In the genomic region with DNA sequence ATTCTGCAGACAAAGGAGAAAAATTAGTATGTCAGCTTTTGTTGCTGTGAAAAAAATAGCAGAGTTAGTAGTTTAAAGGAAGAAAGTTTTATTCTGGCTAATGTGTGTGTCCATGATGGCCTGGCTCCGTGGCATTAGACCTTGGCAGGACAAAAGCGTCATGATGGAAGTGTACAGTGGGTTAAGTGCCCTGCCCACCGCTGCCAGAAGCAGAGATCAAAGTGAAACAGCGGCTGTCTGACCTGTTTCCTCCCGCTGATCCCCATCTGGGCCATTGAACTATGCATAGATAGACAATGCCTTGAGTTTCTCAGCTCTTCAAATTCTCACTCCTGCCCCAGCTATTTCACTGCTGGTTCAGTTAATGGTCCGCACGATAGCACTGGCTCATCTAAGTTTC, we compare ENCODE assay signal across 16 mouse cellular contexts. TPM values are rescaled to one million over a fixed set of nuclear protein-coding genes. Genes with fewer than 3 reads are reported as not detected.
DNase-seq lines count a peak whose midpoint lies in the region; ATAC-seq and TF ChIP-seq lines count a peak whose summit lies in the region.
"Had no signal": no experiment of that assay in that cellular context is flagged by ENCODE, and none has a peak within 500 bp of the region (broad histone marks: within the 10 kb centered on the region; RNA-seq: fewer than 3 reads in every experiment).

No protein-coding gene starts in this region.

- no peaks in the 10 kb centered on the region for H3K9me3 ChIP-seq in kidney, embryonic 14.5 days (ENCODE audit: control insufficient read depth, low read length)
- no peaks in the 10 kb centered on the region for H3K9me3 ChIP-seq in heart, postnatal 0 days (replicated peaks; ENCODE audit: control insufficient read depth, low read length)
- H3K9me3 ChIP-seq: embryonic facial prominence, embryonic 15.5 days; forebrain, embryonic 13.5 days; limb, embryonic 12.5 days; midbrain, embryonic 10.5 days; neural tube, embryonic 15.5 days had no signal

- peaks cover 7% of the 10 kb centered on the region for H3K4me1 ChIP-seq in cerebellum, adult 2 months (ENCODE audit: control insufficient read depth, insufficient read depth, low read length)
- H3K4me1 ChIP-seq in kidney, adult 2 months (ENCODE audit: control insufficient read depth, insufficient read depth, low read length) = peaks cover 15% of the 10 kb centered on the region
- H3K4me1 ChIP-seq in kidney, embryonic 14.5 days (ENCODE audit: control insufficient read depth, insufficient read depth, low read length) = peaks cover 5% of the 10 kb centered on the region; the same call in 1 of the 2 replicates
- H3K4me1 ChIP-seq in heart, postnatal 0 days (ENCODE audit: control insufficient read depth, insufficient read depth) = peaks cover 31% of the 10 kb centered on the region
- H3K4me1 ChIP-seq: limb, embryonic 12.5 days had no signal

- H3K4me2 ChIP-seq in kidney, embryonic 14.5 days (replicated peaks; ENCODE audit: low read depth, low read length) = no peak overlapping the region
- H3K4me2 ChIP-seq in heart, postnatal 0 days (ENCODE audit: low read depth, low read length) = peak overlapping the region; percentile 55
- H3K4me2 ChIP-seq: embryonic facial prominence, embryonic 15.5 days; forebrain, embryonic 13.5 days; limb, embryonic 12.5 days; neural tube, embryonic 15.5 days had no signal

- H3K36me3 ChIP-seq in kidney, adult 2 months (ENCODE audit: control insufficient read depth, insufficient read depth, low read length) = no peaks in the 10 kb centered on the region
- no peaks in the 10 kb centered on the region for H3K36me3 ChIP-seq in kidney, embryonic 14.5 days (ENCODE audit: control insufficient read depth, insufficient read depth, low read length)
- no peaks in the 10 kb centered on the region for H3K36me3 ChIP-seq in heart, postnatal 0 days (replicated peaks; ENCODE audit: control insufficient read depth, insufficient read depth, low read length)
- H3K36me3 ChIP-seq: embryonic facial prominence, embryonic 15.5 days; limb, embryonic 12.5 days; neural tube, embryonic 15.5 days had no signal

- H3K9ac ChIP-seq in kidney, embryonic 14.5 days (ENCODE audit: low read depth, low read length) = no peak overlapping the region
- H3K9ac ChIP-seq in heart, postnatal 0 days (replicated peaks; ENCODE audit: low read depth, low read length) = 0 out of 2 replicates have a peak overlapping the region, but pooled peaks have one; percentile 43
- H3K9ac ChIP-seq: embryonic facial prominence, embryonic 15.5 days; forebrain, embryonic 13.5 days; limb, embryonic 12.5 days; neural tube, embryonic 15.5 days had no signal

- 0 out of 2 replicates have a peak overlapping the region, but pooled peaks have one; percentile 39 for H3K27ac ChIP-seq in cerebellum, adult 2 months (ENCODE audit: insufficient read depth, low read length)
- H3K27ac ChIP-seq in kidney, adult 2 months (ENCODE audit: insufficient read depth, low read depth, low read length) = no peak overlapping the region
- no peak overlapping the region for H3K27ac ChIP-seq in kidney, embryonic 14.5 days (ENCODE audit: low read depth, low read length)
- H3K27ac ChIP-seq in heart, postnatal 0 days (ENCODE audit: low read depth) = peak overlapping the region; percentile 83
- no peak overlapping the region for H3K27ac ChIP-seq in left cerebral cortex, adult 2 months
- H3K27ac ChIP-seq: embryonic facial prominence, embryonic 15.5 days; forebrain, embryonic 13.5 days; limb, embryonic 12.5 days; midbrain, embryonic 10.5 days; neural tube, embryonic 15.5 days had no signal

- TF ChIP-seq CTCF in cerebellum, adult 2 months (IDR thresholded peaks at IDR 0.05; ENCODE audit: borderline replicate concordance, insufficient read depth, low read depth, low read length) = no peak
- no peak for TF ChIP-seq CTCF in kidney, adult 2 months (conservative IDR thresholded peaks at IDR 0.05; ENCODE audit: insufficient read depth, insufficient read length, low read depth, low read length)
- TF ChIP-seq CTCF in heart, postnatal 0 days (IDR thresholded peaks at IDR 0.05; ENCODE audit: low read depth) = no peak
- no peak for TF ChIP-seq CTCF in left cerebral cortex, adult 2 months (IDR thresholded peaks at IDR 0.05)

- no peak overlapping the region for H3K4me3 ChIP-seq in cerebellum, adult 2 months (replicated peaks; ENCODE audit: insufficient read depth, low read depth, low read length)
- H3K4me3 ChIP-seq in kidney, adult 2 months (ENCODE audit: insufficient read depth, low read depth, low read length) = no peak overlapping the region
- H3K4me3 ChIP-seq in kidney, embryonic 14.5 days (ENCODE audit: low read length) = no peak overlapping the region
- peak overlapping the region; percentile 22; the same call in 1 of the 2 replicates for H3K4me3 ChIP-seq in heart, postnatal 0 days (ENCODE audit: low read depth, low read length)
- H3K4me3 ChIP-seq in left cerebral cortex, adult 2 months = no peak overlapping the region
- H3K4me3 ChIP-seq: embryonic facial prominence, embryonic 15.5 days; forebrain, embryonic 13.5 days; limb, embryonic 12.5 days; midbrain, embryonic 10.5 days; neural tube, embryonic 15.5 days had no signal

- H3K27me3 ChIP-seq in cerebellum, adult 2 months (ENCODE audit: control insufficient read depth, insufficient read depth, low read length) = no peaks in the 10 kb centered on the region
- H3K27me3 ChIP-seq in kidney, adult 2 months (replicated peaks; ENCODE audit: control insufficient read depth, insufficient read depth, low read length) = no peaks in the 10 kb centered on the region
- no peaks in the 10 kb centered on the region for H3K27me3 ChIP-seq in kidney, embryonic 14.5 days (ENCODE audit: control insufficient read depth, insufficient read depth, low read length)
- no peaks in the 10 kb centered on the region for H3K27me3 ChIP-seq in heart, postnatal 0 days (ENCODE audit: control insufficient read depth, insufficient read depth, low read length)
- H3K27me3 ChIP-seq: embryonic facial prominence, embryonic 15.5 days; forebrain, embryonic 13.5 days; limb, embryonic 12.5 days; neural tube, embryonic 15.5 days had no signal

- no peak for TF ChIP-seq EP300 in heart, postnatal 0 days (IDR thresholded peaks at IDR 0.05; ENCODE audit: low read depth)

- DNase-seq in cerebellum, adult 2 months = no peak
- DNase-seq in cerebellum, postnatal 4 days (ENCODE audit: low spot score in 2 of 2) = no peak
- DNase-seq in kidney, adult 2 months = peak; percentile 28
- peak; percentile 86 for DNase-seq in ZHBTc4 (ENCODE audit: low read depth, low spot score)
- DNase-seq in heart, postnatal 0 days (ENCODE audit: low spot score) = no peak
- no peak for DNase-seq in left cerebral cortex, adult 2 months (ENCODE audit: extremely low spot score in 1 of 2, low spot score in 2 of 2)
- DNase-seq in B cell, adult 2 months = no peak
- DNase-seq: kidney, postnatal 4 days; spleen, adult 18-20 months had no signal

- no peak for ATAC-seq in kidney, embryonic 14.5 days (ENCODE audit: low FRiP score, low TSS enrichment)
- peak; percentile 50; the same call in 1 of the 2 replicates for ATAC-seq in heart, postnatal 0 days (ENCODE audit: insufficient read depth, low read depth)
- ATAC-seq: forebrain, embryonic 13.5 days; intestine, embryonic 16.5 days had no signal

- TF ChIP-seq POLR2A in cerebellum, adult 2 months (IDR thresholded peaks at IDR 0.05; ENCODE audit: borderline replicate concordance, insufficient read depth, low read length) = no peak
- no peak for TF ChIP-seq POLR2A in kidney, adult 2 months (IDR thresholded peaks at IDR 0.05; ENCODE audit: low read depth, low read length)

- intact Hi-C loops in left cerebral cortex, adult 2 months (cut with DNase I) = no loop called here

- WGBS in cerebellum, adult 2 months = 67% methylated on average over 7 of the region's 7 CpGs
- WGBS in kidney, adult 2 months = 23% methylated on average over 7 of the region's 7 CpGs
- 33% methylated on average over 7 of the region's 7 CpGs for WGBS in kidney, embryonic 14.5 days
- WGBS in heart, postnatal 0 days = 21% methylated on average over 7 of the region's 7 CpGs

RNA-seq across cellular contexts. Expression of gene Dstn, which starts 9.0 kb away (rescaled TPM):
- 126 and 132 TPM in 2 replicates for polyA plus RNA-seq in cerebellum, adult 2 months (2012; rRNA removed)
- 46.9 and 73.0 TPM in 2 replicates for polyA plus RNA-seq in kidney, adult 2 months (2012; rRNA removed)
- 319 and 404 TPM in 2 replicates for polyA plus RNA-seq in kidney, embryonic 14.5 days (2014; fragmentation: Nextera tagmentation; extraction: Ambion mirVana)
- 627 and 637 TPM in 2 replicates for total RNA-seq in heart, postnatal 0 days (2014; rRNA removed; ENCODE audit: low replicate concordance)
- polyA plus RNA-seq in heart, postnatal 0 days (2015; fragmentation: Nextera tagmentation; extraction: Ambion mirVana) = 912 and 913 TPM in 2 replicates
- total RNA-seq in left cerebral cortex, adult 2 months (2021) = 100 to 1,000 TPM; 154 to 157 TPM

Comparison
In these comparisons a context has a peak if more than half of its experiments do, and no peak if none do; other contexts are left out.
1. DNase-seq: peak in kidney, adult 2 months (single experiment) and ZHBTc4 (single experiment); none in cerebellum, adult 2 months (0 of 2), cerebellum, postnatal 4 days (0 of 2), heart, postnatal 0 days (single experiment), left cerebral cortex, adult 2 months (0 of 2) and B cell, adult 2 months (0 of 2).
2. H3K27ac ChIP-seq: peak in cerebellum, adult 2 months (single experiment) and heart, postnatal 0 days (single experiment); none in kidney, adult 2 months (single experiment), kidney, embryonic 14.5 days (single experiment) and left cerebral cortex, adult 2 months (single experiment).